Mouse (Mus musculus): ENCODE results near the gene Ctnna3. TPM values are rescaled to one million over a fixed set of nuclear protein-coding genes. Genes with fewer than 3 reads are reported as not detected.

The Ctnna3 gene
- polyA plus RNA-seq, 1 experiment from 2014 or later = 0.39 TPM

DNA sequence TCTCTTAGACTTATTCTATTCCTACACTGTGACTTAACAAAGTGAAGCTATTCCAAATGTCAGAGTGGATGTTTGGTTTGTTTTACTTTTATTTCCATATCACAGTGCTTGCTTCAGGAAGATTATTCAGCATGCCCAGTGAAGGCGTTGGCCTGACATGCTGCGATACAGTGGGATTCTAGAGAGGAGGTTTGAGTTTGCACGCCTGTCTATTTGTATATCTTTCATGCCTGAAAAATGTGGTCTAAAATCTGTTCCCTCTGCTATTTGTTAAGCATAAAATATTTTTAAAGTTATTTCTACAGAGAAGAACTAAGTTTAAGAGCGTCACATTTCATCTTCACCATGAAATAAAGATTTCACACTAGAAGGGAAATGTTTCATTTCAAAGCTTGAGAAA lies 813.5 kb downstream of the Ctnna3 start:
- WGBS = 38% methylated on average over 4 of the region's 4 CpGs
- H3K27me3 ChIP-seq (ENCODE audit: insufficient read depth, low read length) = no peaks in the 10 kb centered on the region

DNA sequence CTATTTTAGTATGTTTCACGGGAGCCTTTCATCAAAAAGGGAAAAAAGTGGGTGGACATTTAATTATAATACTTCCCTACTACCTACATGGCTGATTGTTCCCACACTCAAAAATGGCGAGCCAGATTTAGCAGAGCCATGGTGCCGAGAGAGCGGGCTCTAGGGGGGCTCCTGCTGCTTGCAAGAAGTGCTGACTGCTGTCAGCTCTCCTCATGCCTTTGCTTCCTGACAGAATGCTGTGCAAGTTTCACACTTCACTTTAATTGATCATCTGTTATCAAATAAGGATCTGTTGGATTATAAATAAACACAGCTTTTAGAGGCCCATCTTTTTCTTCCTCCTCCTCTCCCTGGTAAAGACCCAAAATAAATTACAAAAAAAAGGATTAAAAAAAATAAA lies 838.3 kb downstream of the Ctnna3 start:
- no peaks in the 10 kb centered on the region for H3K27me3 ChIP-seq (ENCODE audit: insufficient read depth, low read length)
- no peak overlapping the region for H3K4me3 ChIP-seq (ENCODE audit: low read depth, low read length)
- 53% methylated on average over 4 of the region's 4 CpGs for WGBS
- H3K36me3 ChIP-seq (ENCODE audit: insufficient read depth) = no peaks in the 10 kb centered on the region
- no peak overlapping the region for H3K27ac ChIP-seq (ENCODE audit: low read depth)
- no peaks in the 10 kb centered on the region for H3K4me1 ChIP-seq (ENCODE audit: insufficient read depth)
- ATAC-seq (ENCODE audit: insufficient read depth) = no peak
- no peak for TF ChIP-seq CTCF (IDR thresholded peaks at IDR 0.05; ENCODE audit: low read depth)
- H3K4me2 ChIP-seq = no peak overlapping the region
- DNase-seq = no peak
- H3K9ac ChIP-seq = no peak overlapping the region
- no peaks in the 10 kb centered on the region for H3K9me3 ChIP-seq (ENCODE audit: low read depth, low read length)

More for the DNA sequence above, 813.5 kb downstream of the Ctnna3 start:
- Histone ChIP-seq H3K4me2 (no peak overlapping the region), H3K4me3 (ENCODE audit: low read depth, low read length) (no peak overlapping the region), H3K9me3 (ENCODE audit: low read depth, low read length) (no peaks in the 10 kb centered on the region), H3K27ac (ENCODE audit: low read depth) (no peak overlapping the region), H3K9ac (no peak overlapping the region), H3K36me3 (ENCODE audit: insufficient read depth) (no peaks in the 10 kb centered on the region), H3K4me1 (ENCODE audit: insufficient read depth) (no peaks in the 10 kb centered on the region)
- ATAC-seq (ENCODE audit: insufficient read depth) (no peak), DNase-seq (peak; percentile 5)
- no peak for TF ChIP-seq CTCF (IDR thresholded peaks at IDR 0.05; ENCODE audit: low read depth)

DNA sequence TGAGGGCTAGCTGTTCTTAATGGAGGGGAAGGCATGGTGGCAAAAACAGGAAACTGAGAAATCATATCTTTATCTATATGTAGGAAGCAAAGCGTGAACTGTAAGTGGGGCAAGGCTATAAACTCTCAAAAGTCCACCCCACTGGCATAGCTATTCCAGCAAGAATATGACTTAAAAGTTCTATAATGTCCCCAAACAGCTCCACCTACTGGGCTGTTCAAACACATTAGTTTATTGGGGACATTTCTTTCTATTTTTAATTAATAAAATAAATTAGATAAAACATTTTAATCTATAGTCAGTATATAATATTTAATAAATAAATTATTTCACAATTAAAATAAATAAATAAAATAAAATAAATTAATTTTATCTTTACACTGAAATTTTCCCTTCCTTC lies 845.2 kb downstream of the Ctnna3 start:
- Histone ChIP-seq H3K4me2 (no peak overlapping the region), H3K36me3 (ENCODE audit: insufficient read depth) (no peaks in the 10 kb centered on the region), H3K9me3 (ENCODE audit: low read depth, low read length) (no peaks in the 10 kb centered on the region), H3K9ac (no peak overlapping the region), H3K27me3 (ENCODE audit: insufficient read depth, low read length) (no peaks in the 10 kb centered on the region), H3K27ac (ENCODE audit: low read depth) (no peak overlapping the region), H3K4me1 (ENCODE audit: insufficient read depth) (no peaks in the 10 kb centered on the region), H3K4me3 (ENCODE audit: low read depth, low read length) (no peak overlapping the region)
- DNase-seq (peak; percentile 27), ATAC-seq (ENCODE audit: insufficient read depth) (no peak)
- TF ChIP-seq CTCF (IDR thresholded peaks at IDR 0.05; ENCODE audit: low read depth) = 0 out of 2 replicates have a peak, but pooled peaks have one; percentile 7
- WGBS = 67% methylated on average over 1 of the region's 1 CpGs

DNA sequence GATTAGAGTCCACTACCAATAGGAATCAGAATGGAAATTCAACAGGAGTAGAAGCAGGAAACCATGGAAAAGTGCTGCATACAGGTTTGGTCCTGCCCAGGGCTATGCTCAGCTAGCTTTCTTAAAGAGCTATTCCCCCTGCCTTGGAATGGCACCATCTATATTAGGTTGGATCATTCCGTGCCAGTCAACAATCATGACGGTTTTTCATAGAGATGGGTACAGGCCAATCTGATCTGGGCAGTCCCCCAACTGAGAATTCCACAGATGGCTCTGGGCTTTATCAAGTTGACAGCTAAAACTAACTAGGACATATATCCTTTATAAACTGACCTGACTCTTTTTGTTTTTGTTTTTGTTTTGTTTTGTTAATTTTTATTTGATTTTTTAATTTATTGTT lies 848.9 kb downstream of the Ctnna3 start:
- Histone ChIP-seq H3K4me2 (no peak overlapping the region), H3K4me1 (ENCODE audit: insufficient read depth) (no peaks in the 10 kb centered on the region), H3K36me3 (ENCODE audit: insufficient read depth) (no peaks in the 10 kb centered on the region), H3K27ac (ENCODE audit: low read depth) (no peak overlapping the region), H3K9ac (no peak overlapping the region), H3K9me3 (ENCODE audit: low read depth, low read length) (no peaks in the 10 kb centered on the region), H3K27me3 (ENCODE audit: insufficient read depth, low read length) (no peaks in the 10 kb centered on the region), H3K4me3 (ENCODE audit: low read depth, low read length) (no peak overlapping the region)
- no peak for ATAC-seq (ENCODE audit: insufficient read depth)
- TF ChIP-seq CTCF (IDR thresholded peaks at IDR 0.05; ENCODE audit: low read depth) = no peak
- no peak for DNase-seq
- 92% methylated on average over 2 of the region's 2 CpGs for WGBS

- no peak overlapping the region for H3K4me3 ChIP-seq (ENCODE audit: low read depth, low read length)
- H3K4me1 ChIP-seq (ENCODE audit: insufficient read depth) = no peaks in the 10 kb centered on the region
- H3K4me2 ChIP-seq = no peak overlapping the region
- no peaks in the 10 kb centered on the region for H3K9me3 ChIP-seq (ENCODE audit: low read depth, low read length)
- no peak overlapping the region for H3K9ac ChIP-seq
- no peak overlapping the region for H3K27ac ChIP-seq (ENCODE audit: low read depth)
- H3K27me3 ChIP-seq (ENCODE audit: insufficient read depth, low read length) = no peaks in the 10 kb centered on the region
- H3K36me3 ChIP-seq (ENCODE audit: insufficient read depth) = no peaks in the 10 kb centered on the region
- no peak for ATAC-seq (ENCODE audit: insufficient read depth)
- no peak for TF ChIP-seq CTCF (IDR thresholded peaks at IDR 0.05; ENCODE audit: low read depth)
- no peak for DNase-seq
Observed at GRCm38 (mm10) chr10:64305802-64306201, 875.9 kb downstream of the Ctnna3 start.

GRCm38 (mm10) chr10:64311622-64312292 lies 881.9 kb downstream of the Ctnna3 start:
- Histone ChIP-seq H3K4me3 (ENCODE audit: low read depth, low read length) (no peak overlapping the region), H3K27me3 (ENCODE audit: insufficient read depth, low read length) (no peaks in the 10 kb centered on the region), H3K27ac (ENCODE audit: low read depth) (no peak overlapping the region), H3K4me2 (no peak overlapping the region), H3K4me1 (ENCODE audit: insufficient read depth) (no peaks in the 10 kb centered on the region), H3K9ac (no peak overlapping the region), H3K9me3 (ENCODE audit: low read depth, low read length) (no peaks in the 10 kb centered on the region), H3K36me3 (ENCODE audit: insufficient read depth) (no peaks in the 10 kb centered on the region)
- DNase-seq (no peak), ATAC-seq (ENCODE audit: insufficient read depth) (no peak)
- no peak for TF ChIP-seq CTCF (IDR thresholded peaks at IDR 0.05; ENCODE audit: low read depth)
- 82% methylated on average over 2 of the region's 2 CpGs for WGBS

DNA sequence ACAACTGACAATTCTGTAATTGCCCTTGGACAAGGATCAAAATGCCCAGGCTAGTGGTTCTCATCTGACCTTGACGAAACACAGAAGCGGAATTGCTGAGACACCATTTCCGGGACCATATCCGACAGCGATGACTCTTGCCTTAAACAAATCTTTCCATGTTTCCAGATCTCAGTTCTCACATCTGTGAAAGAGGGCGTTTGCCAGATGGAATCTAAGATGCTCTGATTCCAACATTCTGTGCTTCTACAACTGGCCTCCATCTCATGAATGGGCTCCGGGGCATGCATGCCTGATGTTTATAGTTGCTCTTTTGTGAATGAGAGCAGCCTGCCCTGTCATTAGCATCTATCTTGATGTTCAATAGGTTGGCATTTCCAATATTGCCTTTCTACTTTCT lies 890.4 kb downstream of the Ctnna3 start:
- no peak overlapping the region for H3K4me3 ChIP-seq (ENCODE audit: low read depth, low read length)

More for the DNA sequence above, 890.4 kb downstream of the Ctnna3 start:
- DNase-seq = no peak
- Histone ChIP-seq H3K27ac (ENCODE audit: low read depth) (no peak overlapping the region), H3K36me3 (ENCODE audit: insufficient read depth) (no peaks in the 10 kb centered on the region), H3K4me1 (ENCODE audit: insufficient read depth) (no peaks in the 10 kb centered on the region), H3K4me2 (no peak overlapping the region), H3K9ac (no peak overlapping the region), H3K27me3 (ENCODE audit: insufficient read depth, low read length) (no peaks in the 10 kb centered on the region), H3K9me3 (ENCODE audit: low read depth, low read length) (no peaks in the 10 kb centered on the region)
- TF ChIP-seq CTCF (IDR thresholded peaks at IDR 0.05; ENCODE audit: low read depth) = no peak
- ATAC-seq (ENCODE audit: insufficient read depth) = no peak
- WGBS = 88% methylated on average over 7 of the region's 7 CpGs

Measured in lung, embryonic 14.5 days (tissue).